Mouse (Mus musculus): Measurements from ENCODE around the gene Hddc2. TPM values are rescaled to one million over a fixed set of nuclear protein-coding genes. Genes with fewer than 3 reads are reported as not detected.

The Hddc2 gene
- polyA plus RNA-seq, 1 experiment, result 19.5 TPM

- DNase-seq, result no peak
- 35% methylated on average over 4 of the region's 4 CpGs for WGBS
- TF ChIP-seq POLR2A (IDR thresholded peaks at IDR 0.05; ENCODE audit: borderline replicate concordance, insufficient read depth, low read length), result no peak
- no peak for TF ChIP-seq CTCF (IDR thresholded peaks at IDR 0.05; ENCODE audit: borderline replicate concordance, insufficient read depth, low read depth, low read length)
These were observed 16.1 kb upstream of the Hddc2 start for GRCm38 (mm10) chr10:31297106-31297505.

DNA sequence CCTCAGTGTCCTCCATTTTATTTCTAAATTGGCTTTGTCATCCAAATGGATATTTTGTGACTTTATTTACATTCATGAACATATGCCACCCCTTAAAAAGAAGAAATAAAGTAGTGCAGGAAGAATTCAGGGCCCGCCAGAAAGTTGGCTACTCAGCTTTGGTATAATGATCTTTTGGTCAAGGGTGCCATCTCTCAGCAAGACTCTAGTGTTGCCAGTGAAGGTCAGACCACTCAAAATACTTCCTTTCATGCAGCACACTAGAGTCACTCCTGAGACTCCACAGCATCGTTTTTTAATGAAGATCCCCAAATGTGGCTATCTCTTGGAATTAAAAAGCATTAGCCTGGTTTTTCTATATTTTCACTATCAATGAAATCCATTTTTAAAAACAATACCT lies 14.9 kb upstream of the Hddc2 start:
- no peaks in the 10 kb centered on the region for H3K4me1 ChIP-seq (ENCODE audit: control insufficient read depth, insufficient read depth, low read length)
- 48% methylated on average over 2 of the region's 2 CpGs for WGBS
- no peak for DNase-seq
- H3K4me3 ChIP-seq (replicated peaks; ENCODE audit: insufficient read depth, low read depth, low read length), result no peak overlapping the region
- no peaks in the 10 kb centered on the region for H3K27me3 ChIP-seq (ENCODE audit: control insufficient read depth, insufficient read depth, low read length)
- no peak for TF ChIP-seq CTCF (IDR thresholded peaks at IDR 0.05; ENCODE audit: borderline replicate concordance, insufficient read depth, low read depth, low read length)
- TF ChIP-seq POLR2A (IDR thresholded peaks at IDR 0.05; ENCODE audit: borderline replicate concordance, insufficient read depth, low read length), result no peak
- no peak overlapping the region for H3K27ac ChIP-seq (ENCODE audit: insufficient read depth, low read length)

More at GRCm38 (mm10) chr10:31297106-31297505, 16.1 kb upstream of the Hddc2 start:
- Histone ChIP-seq H3K27me3 (ENCODE audit: control insufficient read depth, insufficient read depth, low read length) (no peaks in the 10 kb centered on the region), H3K4me3 (replicated peaks; ENCODE audit: insufficient read depth, low read depth, low read length) (no peak overlapping the region), H3K27ac (ENCODE audit: insufficient read depth, low read length) (no peak overlapping the region), H3K4me1 (ENCODE audit: control insufficient read depth, insufficient read depth, low read length) (no peaks in the 10 kb centered on the region)

GRCm38 (mm10) chr10:31298921-31299574 lies 14.1 kb upstream of the Hddc2 start:
- no peak overlapping the region for H3K4me3 ChIP-seq (replicated peaks; ENCODE audit: insufficient read depth, low read depth, low read length)
- no peak for TF ChIP-seq POLR2A (IDR thresholded peaks at IDR 0.05; ENCODE audit: borderline replicate concordance, insufficient read depth, low read length)
- peak; percentile 72 for TF ChIP-seq CTCF (IDR thresholded peaks at IDR 0.05; ENCODE audit: borderline replicate concordance, insufficient read depth, low read depth, low read length)
- H3K27ac ChIP-seq (ENCODE audit: insufficient read depth, low read length), result no peak overlapping the region
- peak; percentile 38 to 47 for DNase-seq
- 45% methylated on average over 6 of the region's 6 CpGs for WGBS
- no peaks in the 10 kb centered on the region for H3K4me1 ChIP-seq (ENCODE audit: control insufficient read depth, insufficient read depth, low read length)
- no peaks in the 10 kb centered on the region for H3K27me3 ChIP-seq (ENCODE audit: control insufficient read depth, insufficient read depth, low read length)

GRCm38 (mm10) chr10:31300292-31300691 lies 12.9 kb upstream of the Hddc2 start:
- WGBS, result 68% methylated on average over 1 of the region's 1 CpGs
- Histone ChIP-seq H3K4me3 (replicated peaks; ENCODE audit: insufficient read depth, low read depth, low read length) (no peak overlapping the region), H3K27ac (ENCODE audit: insufficient read depth, low read length) (no peak overlapping the region), H3K27me3 (ENCODE audit: control insufficient read depth, insufficient read depth, low read length) (no peaks in the 10 kb centered on the region; the same call in 1 of the 2 replicates), H3K4me1 (ENCODE audit: control insufficient read depth, insufficient read depth, low read length) (no peaks in the 10 kb centered on the region)
- no peak for TF ChIP-seq POLR2A (IDR thresholded peaks at IDR 0.05; ENCODE audit: borderline replicate concordance, insufficient read depth, low read length)
- no peak for TF ChIP-seq CTCF (IDR thresholded peaks at IDR 0.05; ENCODE audit: borderline replicate concordance, insufficient read depth, low read depth, low read length)
- no peak for DNase-seq

DNA sequence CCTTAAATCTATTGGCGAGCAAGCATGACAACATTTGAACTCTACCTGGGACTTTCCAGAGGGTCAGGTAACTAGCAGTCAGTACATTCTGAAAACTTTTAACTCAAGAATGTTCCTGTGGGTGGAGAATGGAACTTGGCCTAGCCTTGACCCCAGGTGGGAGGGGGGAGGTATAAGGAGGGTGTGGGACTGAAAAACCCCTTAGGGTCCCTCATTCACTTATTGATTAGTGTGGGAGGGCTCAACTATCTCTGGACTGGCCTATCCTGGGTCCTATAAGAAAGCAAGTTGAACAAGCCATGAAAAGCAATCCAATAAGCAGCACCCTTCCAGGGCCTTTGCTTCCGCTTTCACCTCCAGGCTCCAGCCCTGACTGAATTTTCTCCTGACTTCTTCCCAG lies 9.7 kb upstream of the Hddc2 start:
- Histone ChIP-seq H3K4me3 (replicated peaks; ENCODE audit: insufficient read depth, low read depth, low read length) (no peak overlapping the region), H3K27ac (ENCODE audit: insufficient read depth, low read length) (no peak overlapping the region), H3K4me1 (ENCODE audit: control insufficient read depth, insufficient read depth, low read length) (no peaks in the 10 kb centered on the region), H3K27me3 (ENCODE audit: control insufficient read depth, insufficient read depth, low read length) (no peaks in the 10 kb centered on the region; the same call in 1 of the 2 replicates)
- WGBS, result 98% methylated on average over 2 of the region's 2 CpGs
- no peak for TF ChIP-seq CTCF (IDR thresholded peaks at IDR 0.05; ENCODE audit: borderline replicate concordance, insufficient read depth, low read depth, low read length)
- TF ChIP-seq POLR2A (IDR thresholded peaks at IDR 0.05; ENCODE audit: borderline replicate concordance, insufficient read depth, low read length), result no peak
- no peak for DNase-seq

DNA sequence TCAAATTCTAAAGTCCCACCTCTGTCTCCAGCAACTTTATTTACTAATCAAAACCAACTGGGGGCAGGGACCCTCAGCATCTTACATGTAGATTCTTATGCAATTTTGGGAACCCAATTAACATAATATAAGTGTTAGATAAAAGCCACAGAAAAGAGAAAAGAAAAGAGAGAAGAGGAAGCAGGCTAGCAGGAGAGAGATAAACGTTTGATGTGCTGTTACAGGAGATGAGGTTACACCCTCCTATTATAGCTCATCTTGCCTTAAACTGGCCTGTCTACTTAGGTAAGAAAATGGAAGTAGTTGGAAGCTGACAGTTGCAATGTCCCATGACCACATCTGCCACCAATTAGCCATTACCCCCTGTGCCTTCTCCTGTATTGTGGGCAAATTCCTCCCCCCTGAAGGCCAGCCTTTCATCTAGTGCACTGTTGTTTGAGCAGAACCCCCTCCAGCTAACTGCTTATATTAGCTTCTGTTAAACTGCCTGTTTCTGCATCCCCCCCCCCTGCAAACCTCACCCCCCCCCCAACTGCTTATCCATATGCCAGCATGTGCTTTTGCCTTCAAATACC lies 6.1 kb upstream of the Hddc2 start:
- Histone ChIP-seq H3K27me3 (ENCODE audit: control insufficient read depth, insufficient read depth, low read length) (no peaks in the 10 kb centered on the region; the same call in 1 of the 2 replicates), H3K27ac (ENCODE audit: insufficient read depth, low read length) (no peak overlapping the region), H3K4me1 (ENCODE audit: control insufficient read depth, insufficient read depth, low read length) (no peaks in the 10 kb centered on the region), H3K4me3 (replicated peaks; ENCODE audit: insufficient read depth, low read depth, low read length) (no peak overlapping the region)
- DNase-seq, result no peak
- TF ChIP-seq CTCF (IDR thresholded peaks at IDR 0.05; ENCODE audit: borderline replicate concordance, insufficient read depth, low read depth, low read length) (no peak), POLR2A (IDR thresholded peaks at IDR 0.05; ENCODE audit: borderline replicate concordance, insufficient read depth, low read length) (no peak)
- WGBS, result 43% methylated on average over 1 of the region's 1 CpGs

DNA sequence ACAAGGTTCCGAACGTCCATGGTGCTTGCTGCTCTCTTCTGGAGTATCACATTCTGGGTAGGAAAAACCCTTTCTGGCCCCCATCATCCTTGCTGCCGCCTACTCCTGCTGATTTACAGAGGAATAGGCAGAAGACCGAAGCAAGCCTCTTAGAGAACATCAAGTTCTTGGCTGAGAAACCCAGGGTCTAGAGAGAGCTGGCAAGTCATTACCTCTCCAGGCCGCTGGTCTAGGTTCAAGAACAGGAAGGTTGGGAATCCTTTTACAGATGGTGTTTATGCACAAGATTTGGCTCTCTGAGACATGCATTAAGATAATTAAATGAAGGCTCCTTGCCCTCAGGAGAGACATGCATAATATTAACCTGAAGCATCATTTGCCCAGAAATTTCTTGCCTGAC lies 5.3 kb downstream of the Hddc2 start:
- WGBS, result 35% methylated on average over 5 of the region's 5 CpGs
- Histone ChIP-seq H3K27ac (ENCODE audit: insufficient read depth, low read length) (no peak overlapping the region), H3K4me1 (ENCODE audit: control insufficient read depth, insufficient read depth, low read length) (no peaks in the 10 kb centered on the region), H3K27me3 (ENCODE audit: control insufficient read depth, insufficient read depth, low read length) (no peaks in the 10 kb centered on the region), H3K4me3 (replicated peaks; ENCODE audit: insufficient read depth, low read depth, low read length) (no peak overlapping the region)
- peak in 1 of 2 experiments; percentile 17 for DNase-seq
- TF ChIP-seq POLR2A (IDR thresholded peaks at IDR 0.05; ENCODE audit: borderline replicate concordance, insufficient read depth, low read length) (no peak), CTCF (IDR thresholded peaks at IDR 0.05; ENCODE audit: borderline replicate concordance, insufficient read depth, low read depth, low read length) (no peak)

DNA sequence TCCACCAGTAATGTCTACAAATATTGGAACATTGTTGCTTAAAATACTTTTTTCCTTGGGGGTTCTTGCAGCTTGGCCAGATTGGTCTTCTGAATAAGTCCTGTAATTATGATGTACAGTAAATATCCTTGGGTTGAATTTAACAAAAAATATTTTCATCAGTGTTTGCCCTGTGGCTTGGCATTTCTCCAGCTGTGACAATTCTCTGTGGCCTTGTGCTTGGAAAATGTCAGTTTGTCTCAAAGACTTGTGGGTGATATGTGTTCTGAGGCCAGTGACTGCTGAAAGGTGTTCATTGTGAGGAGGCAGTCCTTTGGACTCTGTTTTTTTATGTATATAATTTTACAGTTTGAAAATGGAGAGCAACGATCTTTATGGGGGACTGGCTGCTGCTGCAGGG lies 16.3 kb downstream of the Hddc2 start:
- H3K27ac ChIP-seq (ENCODE audit: insufficient read depth, low read length), result no peak overlapping the region
- no peak overlapping the region for H3K4me3 ChIP-seq (replicated peaks; ENCODE audit: insufficient read depth, low read depth, low read length)
- DNase-seq, result no peak
- 79% methylated on average over 1 of the region's 1 CpGs for WGBS
- TF ChIP-seq CTCF (IDR thresholded peaks at IDR 0.05; ENCODE audit: borderline replicate concordance, insufficient read depth, low read depth, low read length), result no peak
- TF ChIP-seq POLR2A (IDR thresholded peaks at IDR 0.05; ENCODE audit: borderline replicate concordance, insufficient read depth, low read length), result no peak
- no peaks in the 10 kb centered on the region for H3K4me1 ChIP-seq (ENCODE audit: control insufficient read depth, insufficient read depth, low read length)
- H3K27me3 ChIP-seq (ENCODE audit: control insufficient read depth, insufficient read depth, low read length), result no peaks in the 10 kb centered on the region

Data from cerebellum, adult 2 months (tissue).